Mouse (Mus musculus): ENCODE measurements around the gene Tmem117.

- TF ChIP-seq TBP (IDR thresholded peaks at IDR 0.05; ENCODE audit: low read depth, low read length) (no peak), POLR2A (IDR thresholded peaks at IDR 0.05; ENCODE audit: control insufficient read depth in 1 of 2, insufficient read depth in 1 of 2, low read depth in 1 of 2, low read length in 2 of 2, poor library complexity in 1 of 2) (no peak), RAD21 (IDR thresholded peaks at IDR 0.05; ENCODE audit: low read depth, low read length) (no peak), MYB (IDR thresholded peaks at IDR 0.05; ENCODE audit: low read depth, low read length) (no peak), ELF1 (IDR thresholded peaks at IDR 0.05; ENCODE audit: low read depth, low read length) (no peak), USF1 (IDR thresholded peaks at IDR 0.05; ENCODE audit: low read depth, low read length) (no peak), ZMIZ1 (IDR thresholded peaks at IDR 0.05; ENCODE audit: low read depth, low read length) (no peak), EP300 (IDR thresholded peaks at IDR 0.05; ENCODE audit: low read depth in 1 of 2, low read length in 2 of 2) (no peak), NELFE (IDR thresholded peaks at IDR 0.05; ENCODE audit: low read depth, low read length) (no peak), SIN3A (IDR thresholded peaks at IDR 0.05; ENCODE audit: low read length) (no peak), BHLHE40 (IDR thresholded peaks at IDR 0.05; ENCODE audit: borderline replicate concordance, low read depth, low read length) (no peak)
These were observed 328.2 kb downstream of the Tmem117 start for GRCm38 (mm10) chr15:94957202-94957601.
